Mouse (Mus musculus): ENCODE data around the gene Ap3b1. TPM values are rescaled to one million over a fixed set of nuclear protein-coding genes. Genes with fewer than 3 reads are reported as not detected.

Ap3b1 gene
- total RNA-seq, 2 experiments from 2014 or later = 58.5 to 58.9 TPM

GRCm38 (mm10) chr13:94607035-94607860 lies 248.5 kb downstream of the Ap3b1 start:
- Histone ChIP-seq H3K4me3 (no peak overlapping the region), H3K27ac (no peak overlapping the region)
- no peak for DNase-seq (ENCODE audit: low spot score in 2 of 2)
- no peak for TF ChIP-seq CTCF (conservative IDR thresholded peaks at IDR 0.05)

- DNase-seq (ENCODE audit: low spot score in 2 of 2) = no peak
- Histone ChIP-seq H3K4me3 (no peak overlapping the region), H3K27ac (no peak overlapping the region)
- no peak for TF ChIP-seq CTCF (conservative IDR thresholded peaks at IDR 0.05)
These were observed 249.1 kb downstream of the Ap3b1 start for GRCm38 (mm10) chr13:94607861-94608223.

GRCm38 (mm10) chr13:94608420-94608831 lies 249.7 kb downstream of the Ap3b1 start:
- no peak overlapping the region for H3K4me3 ChIP-seq
- H3K27ac ChIP-seq = no peak overlapping the region
- DNase-seq (ENCODE audit: low spot score in 2 of 2) = no peak
- no peak for TF ChIP-seq CTCF (conservative IDR thresholded peaks at IDR 0.05)

GRCm38 (mm10) chr13:94608947-94609346 lies 250.2 kb downstream of the Ap3b1 start:
- DNase-seq (ENCODE audit: low spot score in 2 of 2) = no peak
- Histone ChIP-seq H3K4me3 (no peak overlapping the region), H3K27ac (no peak overlapping the region)
- TF ChIP-seq CTCF (conservative IDR thresholded peaks at IDR 0.05) = no peak

Small RNAs within 50 kb of the gene (microRNA-seq; reads per million reads assigned to microRNA genes)
- 0 reads per million in 2 experiments for gene Gm25109

Other genes starting within 250 kb of the Ap3b1 start
- 100 to 1,000 TPM; 168 TPM for gene Scamp1, start 73.1 kb upstream of the Ap3b1 start, total RNA-seq (2021)